Mouse (Mus musculus): ENCODE data around the gene Ptpre.
A peak's percentile ranks its signal among the peaks of the same experiment; 100 is the strongest.
"Not testable (repeated sequence)": the region's sequence is repeated elsewhere in the genome, so short reads cannot be mapped to it uniquely, and the experiment has no call there.

Ptpre gene

DNA sequence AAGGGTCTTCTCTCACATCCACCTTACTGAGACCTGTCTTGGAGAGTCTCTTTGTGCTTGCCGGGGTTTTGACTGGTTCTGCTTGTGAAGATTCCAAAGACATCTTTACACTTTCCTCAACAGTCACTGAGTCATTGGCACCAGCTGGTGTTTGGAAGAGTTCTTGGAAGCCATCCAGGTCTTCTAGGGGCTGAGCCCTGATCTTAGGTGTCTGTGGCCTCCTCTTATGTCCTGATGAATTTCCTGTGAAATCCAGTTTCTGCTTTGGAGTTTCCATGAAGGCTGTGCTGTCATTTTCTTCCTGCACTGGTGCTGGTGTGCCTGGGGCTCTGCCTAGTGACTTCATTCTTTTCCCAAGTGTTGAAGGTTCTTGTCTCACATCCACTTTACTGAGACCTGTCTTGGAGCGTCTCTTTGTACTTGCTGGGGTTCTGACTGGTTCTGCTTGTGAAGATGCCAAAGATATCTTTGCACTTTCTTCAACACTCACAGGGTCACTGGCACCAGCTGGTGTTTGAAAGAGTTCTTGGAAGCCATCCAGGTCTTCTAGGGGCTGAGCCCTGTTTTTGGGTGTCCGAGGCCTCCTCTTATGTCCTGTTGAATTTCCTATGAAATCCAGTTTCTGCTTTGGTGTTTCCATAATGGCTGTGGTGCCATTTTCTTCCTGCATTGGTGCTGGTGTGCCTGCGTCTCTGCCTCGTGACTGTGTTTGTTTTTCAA is 159.9 kb downstream of the Ptpre start:
- not testable (repeated sequence) for DNase-seq

DNA sequence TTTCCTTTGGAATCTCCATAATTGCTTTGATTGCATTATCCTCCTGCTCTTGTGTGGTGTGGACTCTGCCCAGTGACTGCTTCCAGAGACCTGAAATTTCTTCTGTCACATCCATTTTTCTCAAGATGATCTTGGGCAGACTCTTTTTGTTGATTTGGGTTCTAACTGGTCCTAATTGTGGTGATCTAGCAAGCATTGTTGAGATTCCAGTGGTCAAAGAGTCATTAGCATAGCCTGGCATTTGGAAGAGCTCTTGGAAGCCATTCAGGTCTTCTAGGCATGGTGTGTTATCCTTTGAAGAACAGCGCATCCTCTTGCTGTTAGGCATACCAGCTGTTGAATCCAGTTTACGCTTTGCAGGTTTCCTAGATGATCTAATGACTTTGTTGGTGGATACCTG is 161.1 kb downstream of the Ptpre start:
- no peak for DNase-seq

DNA sequence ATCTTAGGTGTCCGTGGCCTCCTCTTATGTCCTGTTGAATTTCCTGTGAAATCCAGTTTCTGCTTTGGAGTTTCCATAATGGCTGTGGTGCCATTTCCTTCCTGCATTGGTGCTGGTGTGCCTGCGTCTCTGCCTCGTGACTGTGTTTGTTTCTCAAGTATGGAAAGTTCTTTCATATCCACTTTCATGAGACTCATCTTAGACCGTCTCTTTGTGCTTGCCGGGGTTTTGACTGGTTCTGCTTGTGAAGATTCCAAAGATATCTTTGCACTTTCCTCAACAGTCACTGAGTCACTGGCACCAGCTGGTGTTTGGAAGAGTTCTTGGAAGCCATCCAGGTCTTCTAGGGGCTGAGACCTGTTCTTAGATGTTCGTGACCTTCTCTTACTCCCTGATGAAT is 162.1 kb downstream of the Ptpre start:
- DNase-seq: not testable (repeated sequence)

DNA sequence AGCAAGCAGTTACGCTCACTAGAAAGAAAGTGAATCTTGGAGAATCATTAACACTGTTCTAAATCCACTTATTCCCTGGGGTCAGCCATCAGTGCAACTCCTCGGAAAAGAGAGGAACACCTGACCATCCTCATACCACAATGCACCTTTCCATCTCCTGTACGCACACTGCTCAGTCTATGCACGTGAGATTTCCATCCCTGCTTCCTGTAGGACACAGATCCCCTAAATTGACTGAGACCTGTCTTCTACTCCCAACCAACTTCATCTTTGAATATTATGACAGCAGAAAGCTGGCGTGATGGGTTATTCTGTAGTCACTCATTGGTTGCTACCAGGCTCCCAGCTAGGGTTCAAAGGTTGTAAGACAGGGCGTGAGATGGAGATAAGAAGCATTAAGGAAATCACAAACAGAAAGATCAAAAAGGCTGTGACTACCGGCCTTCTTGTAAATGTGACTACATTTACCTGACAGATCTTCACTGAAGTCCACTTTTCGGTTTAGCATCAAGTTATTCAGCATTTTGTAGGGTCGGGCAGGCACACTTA is 166.4 kb downstream of the Ptpre start:
- DNase-seq: no peak

DNA sequence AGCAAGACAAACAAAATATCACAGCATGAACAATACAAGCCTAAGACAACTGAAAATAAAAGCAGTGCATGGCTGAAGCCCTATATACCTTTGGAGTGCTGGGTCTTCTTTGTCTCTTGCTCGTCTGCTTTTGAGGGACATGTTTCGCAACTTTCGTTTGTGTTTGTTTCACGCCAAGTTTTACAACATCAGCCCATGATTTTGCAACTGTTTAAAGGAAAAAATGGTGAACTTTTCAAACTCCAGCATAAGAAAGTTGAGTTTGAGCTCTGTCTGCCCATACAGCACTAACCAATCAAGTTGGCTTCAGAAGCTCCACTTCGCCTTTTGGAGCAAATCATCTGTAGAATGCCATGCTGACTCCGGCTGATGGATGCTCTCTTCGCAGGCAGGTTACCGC is 167.0 kb downstream of the Ptpre start:
- no peak for DNase-seq

DNA sequence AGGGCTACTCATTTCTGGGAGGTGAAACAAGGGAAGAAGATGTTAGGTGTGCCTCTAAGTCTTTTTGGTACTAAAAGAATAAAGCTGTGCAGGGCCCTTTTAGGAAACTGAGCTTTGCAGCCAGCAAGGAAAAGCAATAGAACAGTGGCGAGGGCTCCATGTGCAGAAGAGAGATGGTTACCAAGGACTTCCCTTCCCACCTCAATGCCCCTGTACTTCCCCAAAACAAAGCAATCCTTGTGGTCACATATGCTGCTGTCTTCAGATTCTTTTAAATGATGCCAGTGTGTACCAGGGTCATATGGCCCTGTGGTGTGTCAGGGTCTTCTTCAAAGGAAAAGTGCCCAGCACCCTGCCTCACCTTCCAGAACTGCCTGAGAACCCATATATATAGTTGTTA is 167.8 kb downstream of the Ptpre start:
- no peak for DNase-seq

DNA sequence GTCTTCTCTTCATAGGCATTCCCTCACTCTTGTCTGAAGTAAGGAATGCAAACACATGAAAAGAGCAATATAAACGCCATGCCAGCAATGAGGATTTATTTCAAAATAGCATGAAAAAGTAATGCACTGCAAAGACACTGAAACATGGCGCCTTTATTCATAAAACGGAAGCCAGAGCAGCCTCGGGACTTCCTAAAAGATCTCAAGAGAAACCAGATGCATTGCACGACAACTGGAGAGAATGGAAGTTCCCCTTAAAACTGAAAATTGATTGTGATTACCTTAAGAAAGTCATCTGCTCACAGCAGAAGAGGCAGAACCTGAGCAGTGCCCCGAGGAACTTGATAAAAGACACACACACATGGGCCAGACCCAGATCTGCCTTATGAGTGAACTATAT is 168.5 kb downstream of the Ptpre start:
- no peak for DNase-seq

DNA sequence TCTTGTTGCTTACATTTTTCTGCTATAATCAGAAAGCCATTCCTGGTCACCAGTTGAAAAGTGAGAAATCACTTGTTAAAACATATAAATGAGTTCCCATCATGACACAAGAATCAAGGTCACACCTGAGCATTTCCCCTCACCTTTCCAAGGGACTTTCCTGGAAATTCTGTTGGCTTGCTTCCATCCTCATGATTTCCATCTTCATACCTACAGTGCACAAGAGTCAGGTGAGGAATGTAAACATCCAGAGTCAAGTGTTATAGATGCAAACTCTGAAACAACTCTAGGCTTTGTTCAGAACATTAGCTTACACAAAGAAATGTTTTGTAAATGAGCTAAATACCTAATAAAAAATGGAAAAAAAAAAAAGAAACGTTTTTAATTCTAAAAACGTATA is 173.4 kb downstream of the Ptpre start:
- DNase-seq: no peak

DNA sequence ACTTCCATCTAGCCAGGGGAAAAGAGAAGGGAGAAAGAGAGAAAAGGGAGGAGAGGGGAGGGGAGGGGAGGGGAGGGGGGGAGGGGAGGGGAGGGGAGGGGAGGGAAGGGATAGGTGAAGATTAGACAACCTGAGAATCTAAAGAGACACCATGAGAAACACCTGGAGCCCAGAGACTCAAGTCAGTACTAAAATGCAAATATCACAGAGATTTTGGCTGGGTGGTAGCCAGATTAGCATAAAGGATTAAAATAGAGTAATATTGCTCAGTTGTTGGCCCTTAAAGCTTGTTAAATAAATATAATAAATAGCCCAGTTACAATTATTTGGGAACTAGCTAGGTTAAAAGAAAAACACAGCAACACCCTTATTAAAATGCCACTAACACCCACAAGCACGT is 175.3 kb downstream of the Ptpre start:
- DNase-seq: no peak

DNA sequence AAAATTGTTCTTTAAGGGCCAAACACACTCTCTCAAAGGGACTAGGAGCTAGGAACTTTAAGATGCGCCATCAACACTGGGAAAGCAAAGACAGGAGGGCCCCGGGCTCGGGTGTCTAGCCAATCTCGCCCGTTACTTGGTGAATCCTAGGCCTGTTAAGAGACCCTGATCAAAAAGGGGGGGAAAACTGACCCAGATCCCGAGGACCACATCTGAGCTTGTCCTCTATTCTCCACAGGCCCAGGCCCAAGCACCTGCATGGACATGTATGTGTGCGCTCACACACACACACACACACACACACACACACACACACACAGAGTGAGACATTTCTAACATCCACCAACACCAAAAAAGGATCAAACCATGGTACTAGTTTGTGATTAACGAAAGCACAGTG is 176.0 kb downstream of the Ptpre start:
- no peak for DNase-seq

DNA sequence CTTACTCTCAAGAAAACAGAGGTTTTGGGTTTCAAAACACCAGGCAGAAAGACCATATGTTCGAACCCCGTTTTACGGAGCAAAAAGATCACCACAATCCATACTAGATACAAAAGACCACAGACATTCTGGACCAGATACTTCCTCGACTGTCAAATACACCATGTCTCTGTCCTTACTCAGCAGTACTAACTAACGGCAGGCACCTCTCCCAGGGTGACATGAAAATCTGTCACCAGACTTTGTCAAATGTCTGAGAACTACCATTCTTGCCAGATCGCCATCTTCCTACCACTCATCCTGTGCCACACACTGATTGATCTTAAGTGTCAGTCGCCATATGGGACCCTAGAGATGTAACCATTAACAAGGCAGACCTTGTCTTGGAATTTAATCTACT is 177.9 kb downstream of the Ptpre start:
- DNase-seq: no peak

DNA sequence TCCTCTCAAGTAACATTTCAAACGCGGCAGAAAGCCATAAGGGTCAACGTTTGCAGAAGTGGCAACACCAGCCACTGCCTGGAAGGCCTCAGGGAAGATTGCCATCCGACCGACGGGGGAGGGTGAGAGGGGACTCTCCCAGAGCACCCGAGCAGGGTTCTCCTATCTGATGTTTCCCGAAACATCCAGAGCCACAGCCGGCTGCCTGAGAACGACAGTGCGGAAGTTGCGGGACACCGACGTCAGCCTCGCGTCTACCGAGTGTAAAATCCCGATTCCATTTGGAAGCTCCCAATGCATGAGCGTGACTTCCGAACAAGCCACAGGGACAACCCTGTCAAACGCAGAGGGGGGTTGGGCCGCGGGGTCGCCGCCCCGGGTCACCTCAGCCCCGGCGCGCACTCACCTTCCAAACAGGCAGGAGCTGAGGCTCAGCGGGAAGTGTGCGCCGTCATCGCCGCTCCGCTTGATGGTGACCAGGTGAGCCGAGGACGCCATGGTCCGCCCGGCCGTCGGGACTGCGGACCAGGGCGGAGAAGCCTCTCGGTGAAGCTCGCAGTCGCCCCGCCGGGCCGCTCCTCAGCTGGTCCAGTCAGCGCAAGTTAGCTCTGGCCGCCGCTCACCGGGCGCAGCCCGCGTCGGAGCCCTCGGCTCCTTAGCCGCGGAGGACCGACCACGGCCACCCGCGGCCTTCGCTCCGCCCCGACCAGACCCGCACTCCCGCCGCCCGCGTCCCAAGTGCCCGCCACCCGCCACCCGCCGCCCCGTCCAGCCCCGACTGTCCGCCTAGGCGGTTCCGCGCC is 178.6 kb downstream of the Ptpre start, which contains the start of gene Mki67:
Mki67 (minus strand) TSS at position 720 of the 803 bp plus-strand sequence.
- DNase-seq: peak; percentile 26 to 44

DNA sequence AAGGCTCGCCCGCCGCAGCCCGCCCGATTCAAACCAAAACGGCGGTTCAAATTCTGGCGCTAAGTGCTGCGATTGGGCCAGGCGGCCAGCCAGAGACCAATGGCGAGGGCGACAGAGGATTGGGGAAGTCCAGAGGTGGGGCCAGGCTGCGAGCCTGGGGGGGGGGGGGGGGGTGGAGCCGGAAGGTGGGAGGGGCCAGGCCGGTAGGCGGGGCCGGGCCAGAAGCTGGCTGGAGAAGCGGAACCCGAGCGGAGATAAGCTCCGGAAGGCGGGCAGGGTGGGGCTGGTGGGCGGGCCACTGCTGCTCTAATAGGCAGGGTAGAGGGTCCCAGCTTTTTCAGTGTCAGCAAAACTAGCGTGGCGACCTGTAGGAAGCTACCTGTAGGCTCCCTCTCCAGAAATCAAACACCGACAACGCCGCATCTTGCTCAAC is 179.2 kb downstream of the Ptpre start:
- peak; percentile 79 to 86 for DNase-seq

DNA sequence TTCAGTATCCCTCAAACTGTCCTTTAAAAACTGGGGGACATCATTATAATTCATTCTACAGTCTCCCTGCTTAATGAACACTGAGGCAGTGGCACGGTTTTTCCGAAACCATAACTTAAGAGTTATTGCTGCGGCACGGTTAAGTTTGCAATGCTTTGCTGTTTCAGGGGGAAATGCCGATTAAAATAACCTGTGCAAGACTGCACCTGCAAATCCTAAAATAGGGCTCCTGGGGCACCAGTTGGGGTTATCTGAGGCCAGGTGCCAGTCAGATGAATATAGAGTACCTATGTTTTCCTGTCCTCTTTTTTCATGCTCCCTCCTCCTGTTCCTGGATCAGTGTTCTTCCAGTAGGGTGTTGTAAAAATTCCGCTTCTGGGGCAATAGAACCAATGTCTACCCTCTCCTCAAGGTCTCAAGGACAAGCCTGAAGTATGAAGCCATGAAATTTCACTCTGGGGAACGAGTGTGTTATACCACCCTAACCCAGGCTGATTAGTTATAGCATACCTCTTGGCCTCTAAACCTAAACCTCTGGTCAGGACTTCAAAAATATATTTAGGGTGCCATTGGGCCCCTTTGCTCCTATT is 179.8 kb downstream of the Ptpre start:
- peak in 1 of 2 experiments; percentile 15 for DNase-seq

DNA sequence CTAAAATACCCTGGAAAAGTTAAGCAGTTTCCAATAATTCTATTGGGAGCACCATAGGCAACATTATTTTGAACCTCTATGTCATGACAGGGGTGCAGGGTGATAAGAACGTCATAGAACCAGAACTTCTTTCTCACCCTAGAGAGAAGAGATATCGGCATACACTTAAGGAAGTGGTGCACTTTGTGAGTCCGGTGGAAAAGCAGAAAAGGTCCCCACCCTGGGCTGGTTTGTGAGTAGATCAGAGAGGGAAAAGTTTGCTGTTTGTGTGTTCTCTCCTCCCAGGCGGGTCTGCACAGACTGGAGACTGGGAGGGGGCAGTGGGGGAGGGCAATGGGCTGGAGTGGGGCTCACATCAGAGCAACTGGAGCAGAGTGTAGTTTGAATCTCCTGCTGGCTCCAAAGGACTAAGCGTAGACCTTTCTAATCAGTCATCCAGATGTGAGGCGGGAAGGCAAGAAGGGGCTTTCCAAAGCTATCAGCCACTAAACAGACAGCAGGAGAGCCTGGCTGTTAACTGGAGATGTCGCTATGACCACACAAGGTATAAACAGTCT is 184.2 kb downstream of the Ptpre start:
- DNase-seq: no peak

DNA sequence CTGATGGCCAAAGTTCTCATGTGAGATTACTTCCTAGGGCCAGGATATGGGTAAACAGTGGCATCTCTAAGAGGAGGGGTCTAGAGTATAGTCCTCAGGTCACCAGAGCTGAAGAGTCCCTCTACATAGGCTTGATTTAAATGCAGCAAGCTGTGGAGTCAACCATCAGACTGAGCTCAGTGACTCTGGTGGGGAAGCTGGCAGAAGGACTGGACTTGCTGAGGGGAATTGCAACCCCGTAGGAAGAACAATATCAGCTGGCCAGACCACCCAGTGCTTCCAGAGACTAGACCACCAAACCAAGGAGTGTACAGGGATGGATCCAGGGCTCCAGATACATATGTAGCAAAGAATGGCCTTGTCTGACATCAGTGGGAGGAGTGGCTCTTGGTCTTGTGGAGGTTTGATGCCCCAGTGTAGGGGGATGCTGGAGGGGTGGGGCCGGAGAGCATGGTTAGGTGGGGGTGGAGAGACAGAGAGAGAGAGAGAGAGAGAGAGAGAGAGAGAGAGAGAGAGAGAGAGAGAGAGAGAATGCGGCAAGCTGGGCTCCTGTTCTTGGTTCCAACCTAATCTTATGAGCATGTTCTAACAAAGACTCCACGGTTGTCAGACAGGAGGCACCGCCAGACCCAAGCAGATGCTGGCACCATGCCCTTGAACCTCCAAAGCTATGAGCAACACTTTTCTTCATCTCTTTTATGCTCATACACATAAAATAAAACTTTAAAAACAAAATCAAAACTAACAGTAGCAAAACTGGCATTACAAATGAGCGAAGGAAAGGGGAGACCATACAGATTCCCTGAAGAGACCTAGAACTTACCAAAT is 184.9 kb downstream of the Ptpre start:
- no peak for DNase-seq

DNA sequence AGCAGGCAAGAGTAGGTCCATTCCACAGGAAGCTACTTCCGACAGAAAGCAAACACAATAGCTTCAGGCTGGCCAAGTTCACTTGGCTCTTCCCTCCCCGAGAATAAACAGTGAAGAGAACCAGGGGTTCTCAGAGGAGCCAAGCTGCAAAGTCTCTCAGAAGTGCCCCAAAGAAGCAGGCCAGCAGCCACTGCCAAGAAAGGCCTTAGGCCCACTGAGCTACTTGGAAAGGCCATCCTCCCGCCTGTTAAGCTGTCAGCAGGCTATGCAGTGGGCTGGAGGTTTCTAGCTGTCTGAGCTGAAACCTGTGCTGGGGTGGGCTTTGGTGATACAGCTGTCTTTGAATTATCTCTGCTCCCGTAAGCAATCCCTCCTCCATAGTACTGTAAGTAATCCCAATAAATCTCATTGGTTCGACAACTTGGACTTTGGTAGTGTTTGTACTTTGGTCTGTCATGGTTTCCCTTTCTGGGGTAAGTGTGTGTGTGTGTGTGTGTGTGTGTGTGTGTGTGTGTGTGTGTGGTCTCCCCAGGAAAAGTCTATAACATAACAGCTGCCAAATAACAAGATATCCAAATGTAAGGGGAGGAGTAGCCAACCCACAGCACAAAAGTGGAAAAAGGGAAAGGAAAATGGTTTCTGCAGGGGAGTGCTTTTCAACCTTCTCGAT is 186.5 kb downstream of the Ptpre start:
- DNase-seq: no peak

DNA sequence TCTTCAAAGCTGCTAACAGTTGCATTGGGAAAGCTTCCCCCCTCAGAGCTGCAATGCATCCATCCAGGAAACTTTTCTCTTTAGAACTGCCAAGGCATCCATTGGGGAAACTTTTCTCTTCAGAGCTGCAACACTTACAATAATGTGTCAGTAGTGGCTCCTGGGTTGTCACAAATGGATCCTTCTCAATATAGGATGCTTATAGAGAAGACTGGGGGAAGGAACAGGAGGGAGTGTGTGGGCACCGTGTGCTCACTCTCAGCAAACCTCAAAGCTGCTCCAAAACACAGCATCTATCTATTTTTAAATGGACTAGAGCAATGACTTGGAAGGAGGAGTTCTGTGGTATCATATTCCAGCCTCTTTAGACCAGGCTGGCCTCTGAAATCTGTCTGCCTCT is 189.4 kb downstream of the Ptpre start:
- no peak for DNase-seq

DNA sequence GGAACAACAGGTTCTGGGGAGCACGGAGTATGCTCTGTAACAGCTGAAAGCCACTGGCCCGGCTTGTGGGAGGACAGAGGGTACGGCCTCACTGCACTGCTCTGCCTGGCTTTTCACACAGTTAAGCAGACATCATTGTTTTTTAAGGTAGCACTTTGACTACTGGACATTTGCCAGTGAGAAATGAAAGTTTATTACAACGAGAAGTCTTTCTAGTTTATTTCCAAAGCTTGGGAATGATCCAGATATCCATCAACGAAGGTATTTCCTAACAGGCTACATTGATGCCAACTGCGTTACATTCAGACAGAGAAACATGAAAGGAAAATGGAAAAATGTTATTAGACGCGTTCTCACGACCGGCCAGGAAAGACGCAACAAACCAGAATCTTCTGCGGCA is 190.8 kb downstream of the Ptpre start:
- no peak for DNase-seq

DNA sequence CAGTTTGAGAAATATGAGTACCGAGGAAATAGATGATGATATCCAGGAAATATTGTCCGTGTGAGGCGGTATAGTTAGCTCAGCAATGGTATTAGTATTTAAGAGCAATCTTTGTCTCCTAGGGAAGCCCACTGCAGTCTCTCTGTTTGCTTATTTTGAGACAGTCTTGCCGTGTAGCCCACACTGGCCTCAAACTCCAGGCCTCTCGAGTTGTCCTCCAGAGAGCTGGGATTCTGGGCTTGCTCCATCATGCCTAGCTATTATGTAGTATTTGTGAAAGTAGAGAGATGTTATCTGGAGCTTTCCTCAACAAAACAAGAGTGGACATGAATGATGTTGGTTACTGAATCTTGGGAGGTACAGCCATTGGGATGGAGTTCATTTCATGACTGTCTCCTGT is 197.1 kb downstream of the Ptpre start:
- no peak for DNase-seq

DNA sequence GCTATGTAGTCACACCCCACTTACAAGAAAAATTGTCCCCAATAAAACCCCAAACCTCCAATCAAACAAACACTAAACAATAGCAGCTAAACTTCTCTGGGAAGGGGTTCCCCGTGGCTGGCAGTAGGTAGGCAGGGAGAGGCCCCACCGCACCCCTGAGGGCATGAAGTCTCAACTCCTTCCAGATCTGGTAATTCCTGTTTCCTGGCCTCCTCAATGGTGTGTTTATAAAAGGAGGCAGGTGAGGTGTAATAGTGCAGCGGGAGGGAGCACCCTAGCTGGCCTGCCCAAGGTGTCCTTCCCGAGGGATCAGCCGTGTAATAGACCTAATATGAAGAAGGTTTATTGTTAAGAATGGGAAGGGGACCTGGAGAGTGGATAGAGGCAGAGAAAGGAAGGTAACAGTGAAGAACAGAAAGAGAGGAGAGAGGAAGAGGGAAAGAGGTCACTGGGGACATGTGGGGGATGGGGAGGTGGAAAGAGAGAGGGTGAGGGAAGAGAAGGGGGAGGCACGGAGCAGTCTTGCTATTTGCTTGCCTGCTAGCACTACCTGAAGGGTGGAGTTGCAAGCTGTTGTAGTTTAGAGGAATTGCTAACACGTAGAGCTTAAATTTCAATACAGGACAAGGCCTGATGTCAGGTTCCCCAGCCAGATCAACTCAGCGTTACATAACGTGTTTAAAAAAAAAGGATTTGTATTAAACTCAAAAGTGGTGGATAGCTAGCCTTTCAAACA is 197.8 kb downstream of the Ptpre start:
- no peak for DNase-seq

Data from thymus, adult 18-20 months (tissue).